Mouse (Mus musculus): Measurements from ENCODE around the gene Gm11214. TPM values are rescaled to one million over a fixed set of nuclear protein-coding genes. Genes with fewer than 3 reads are reported as not detected.

Gene Gm11214
- total RNA-seq (2022), result not detected

GRCm38 (mm10) chr4:63663279-63663678 lies at the start of gene Gm11214:
TSS of gene Gm11214 (minus strand) at chr4:63663379.
- no peak for DNase-seq (ENCODE audit: low spot score in 2 of 2)

DNA sequence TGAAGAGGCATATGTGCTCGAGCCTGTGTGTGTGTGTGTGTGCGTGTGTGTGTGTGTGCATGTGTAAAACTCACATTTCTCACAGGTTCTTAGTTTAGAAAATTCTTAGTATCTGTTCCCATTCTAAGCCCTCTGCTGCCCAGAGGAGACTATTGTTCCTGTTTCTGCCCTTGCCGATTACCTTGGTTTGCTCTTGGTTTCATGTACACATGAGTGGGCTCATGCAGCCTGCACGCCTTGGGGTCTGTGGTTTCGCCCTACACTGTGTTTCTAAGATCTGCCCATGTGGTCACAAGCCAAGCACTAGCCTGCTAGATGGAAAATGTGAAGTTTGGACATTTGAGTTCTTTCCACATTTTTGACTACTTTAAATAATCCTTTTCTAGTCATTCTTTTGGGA lies 48.7 kb upstream of the Gm11214 start:
- no peak for DNase-seq (ENCODE audit: low spot score in 2 of 2)

- no peak for DNase-seq (ENCODE audit: low spot score in 2 of 2)
These were observed 47.4 kb upstream of the Gm11214 start for GRCm38 (mm10) chr4:63710431-63711220.

DNA sequence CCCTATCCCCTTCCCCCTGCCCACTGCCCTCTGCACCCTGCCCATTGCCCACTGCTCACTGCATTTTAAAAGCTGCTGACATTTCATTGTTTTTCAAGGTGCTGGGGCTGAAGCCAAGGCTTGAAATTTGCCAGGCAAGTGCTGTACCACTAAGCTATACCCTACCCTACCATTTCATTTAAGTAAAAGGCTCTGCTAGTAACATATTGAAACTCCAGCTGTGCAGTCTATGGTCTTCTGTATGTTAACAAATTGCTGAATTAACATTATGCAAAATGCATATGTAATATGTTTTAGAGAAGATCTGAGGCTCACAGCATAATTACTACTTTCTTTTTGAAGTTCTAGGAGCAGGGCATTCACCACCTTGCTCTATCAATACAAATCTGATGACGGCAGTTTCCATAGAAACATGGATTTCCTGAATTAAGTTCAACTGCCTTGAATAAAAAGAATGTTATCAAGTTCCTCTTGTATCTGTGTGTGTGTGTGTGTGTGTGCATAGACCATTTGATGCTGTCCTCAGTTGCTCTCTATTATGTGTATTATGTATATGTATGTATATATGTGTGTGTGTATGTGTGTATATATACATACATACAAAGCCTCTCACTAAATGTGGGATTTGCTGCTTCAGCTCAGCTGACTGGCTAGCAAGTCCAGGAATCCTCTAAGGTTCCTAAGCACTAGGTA lies 43.2 kb upstream of the Gm11214 start:
- no peak for DNase-seq (ENCODE audit: low spot score in 2 of 2)

- no peak for DNase-seq (ENCODE audit: low spot score in 2 of 2)
These were observed 41.1 kb upstream of the Gm11214 start for GRCm38 (mm10) chr4:63704232-63704631.

- no peak for DNase-seq (ENCODE audit: low spot score in 2 of 2)
These were observed 40.5 kb upstream of the Gm11214 start for GRCm38 (mm10) chr4:63703686-63704085.

DNA sequence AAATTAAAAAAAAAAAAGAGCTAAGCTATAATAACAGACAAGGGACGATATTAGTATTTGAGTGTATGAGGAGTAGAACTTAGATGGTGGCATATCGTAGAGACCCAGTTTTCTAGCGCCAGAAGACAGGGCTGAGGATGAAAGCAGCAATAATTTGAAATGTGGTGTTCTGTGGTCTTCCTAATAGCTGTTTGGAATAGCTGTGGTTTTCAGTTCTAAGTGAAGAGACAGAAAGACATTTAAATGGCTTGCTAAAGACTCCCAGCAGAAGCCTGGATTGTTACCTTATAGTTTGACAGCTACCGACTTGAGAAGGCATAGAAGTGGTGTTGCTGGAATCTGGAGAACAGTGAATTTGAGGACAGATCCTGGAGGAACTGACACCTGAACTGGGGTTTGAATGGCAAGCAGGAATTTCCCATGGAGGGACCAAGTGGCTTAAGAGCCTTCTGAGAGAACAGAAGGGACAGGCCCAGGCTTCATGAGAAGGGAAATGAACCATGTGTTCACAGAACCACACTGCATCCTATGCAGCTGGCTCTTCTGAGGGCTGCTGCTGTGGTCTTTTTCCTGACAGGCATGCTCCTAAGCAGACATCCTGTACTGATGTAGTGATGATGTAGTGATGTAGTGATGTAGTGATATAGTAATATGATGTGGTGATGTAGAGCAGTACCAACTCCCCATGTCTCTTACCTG lies 39.0 kb upstream of the Gm11214 start:
- no peak for DNase-seq (ENCODE audit: low spot score in 2 of 2)

DNA sequence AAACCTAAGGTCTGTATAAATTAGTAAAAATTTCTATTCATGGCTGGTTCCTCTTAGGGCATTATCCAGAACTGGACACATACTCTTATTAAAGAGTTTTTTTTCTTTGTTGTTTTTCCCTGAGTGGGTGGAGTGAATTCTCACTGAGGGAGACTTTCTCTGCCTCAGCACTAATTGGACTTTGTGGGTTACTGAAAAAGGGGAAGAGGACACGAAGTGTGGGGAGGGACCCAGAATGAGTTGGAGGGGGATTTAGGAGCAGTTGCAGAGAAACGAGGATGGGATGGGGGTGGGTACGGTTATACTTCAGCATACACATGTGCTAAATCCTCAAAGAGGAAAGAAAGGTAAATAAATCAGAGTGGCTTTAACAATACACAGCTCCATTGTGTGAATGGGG lies 36.6 kb upstream of the Gm11214 start:
- DNase-seq (ENCODE audit: low spot score in 2 of 2), result no peak

DNA sequence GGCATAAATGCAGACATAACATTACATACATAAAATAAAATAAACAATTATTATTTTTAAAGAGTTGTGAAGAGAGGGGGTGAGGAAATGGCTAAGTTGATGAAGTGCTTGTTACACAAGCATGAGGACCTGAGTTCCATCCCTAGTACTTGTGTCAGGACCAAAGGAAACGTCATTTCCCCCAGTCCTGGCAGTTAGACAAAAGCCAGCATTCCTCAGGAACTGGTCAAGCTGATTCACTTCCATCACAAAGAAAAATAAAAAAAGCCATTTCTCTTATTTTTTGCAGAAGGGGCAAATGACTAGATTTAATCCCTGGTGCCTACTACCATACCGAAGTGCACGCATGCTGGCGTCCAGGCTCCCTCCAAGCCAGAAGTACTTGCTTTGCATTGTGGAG lies 33.7 kb upstream of the Gm11214 start:
- DNase-seq (ENCODE audit: low spot score in 2 of 2), result no peak

DNA sequence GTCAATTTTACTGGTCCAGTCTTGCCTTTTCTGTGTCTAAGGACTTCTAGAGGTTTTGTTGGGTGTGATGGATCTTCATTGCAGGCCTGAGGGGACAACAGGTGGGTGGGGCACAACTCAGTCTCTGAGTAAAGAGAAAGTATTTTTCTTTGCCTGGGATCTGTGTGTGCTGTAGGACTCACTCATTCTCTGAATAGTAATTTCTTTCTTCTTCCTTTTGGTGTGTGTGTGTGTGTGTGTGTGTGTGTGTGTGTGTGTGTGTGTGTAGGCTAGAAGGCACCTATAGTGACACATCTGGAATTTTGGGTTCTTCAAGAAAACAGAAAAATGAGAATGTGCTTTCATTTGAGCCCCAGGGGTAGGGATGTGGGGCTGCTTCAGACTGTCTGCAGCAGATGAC lies 29.2 kb upstream of the Gm11214 start:
- DNase-seq (ENCODE audit: low spot score in 2 of 2), result no peak

DNA sequence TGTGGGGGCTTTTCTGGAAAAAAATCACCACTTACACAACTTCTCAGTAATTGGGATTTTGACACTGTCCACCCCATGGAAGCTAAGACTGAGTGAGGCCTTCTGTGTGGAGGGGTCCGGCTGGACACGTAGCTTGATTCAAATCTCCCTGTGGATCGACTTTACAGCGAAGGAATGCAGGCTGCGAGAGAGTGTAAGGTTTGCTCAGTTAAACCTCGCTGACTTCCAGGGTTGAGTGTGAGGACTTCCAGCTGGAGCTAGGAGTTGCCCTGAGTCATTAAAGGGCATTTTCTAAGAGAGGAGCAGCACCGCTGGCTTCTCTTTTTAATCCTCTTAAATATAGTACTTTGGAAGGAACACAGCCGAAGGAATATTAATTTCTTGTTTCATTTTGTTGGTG lies 24.2 kb upstream of the Gm11214 start:
- DNase-seq (ENCODE audit: low spot score in 2 of 2), result no peak

DNA sequence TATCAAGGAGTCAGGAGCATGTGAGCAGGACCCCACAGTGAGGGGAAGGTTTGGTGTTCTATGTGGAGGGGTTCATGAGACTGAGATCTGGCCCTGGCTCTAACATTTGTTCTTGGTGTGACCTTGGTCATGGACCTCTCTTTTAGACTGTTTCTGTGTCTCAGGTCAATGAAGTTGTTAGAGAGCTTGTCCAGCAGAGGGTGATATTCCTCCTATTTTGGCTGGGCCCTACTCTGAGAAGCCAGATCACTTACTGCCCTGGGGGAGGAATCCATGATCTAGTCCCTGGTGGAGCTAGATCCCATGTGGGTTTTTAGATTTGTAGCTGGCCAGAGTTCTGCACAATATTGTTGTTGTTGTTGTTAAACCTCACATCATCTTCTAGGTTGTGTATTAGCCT lies 23.0 kb upstream of the Gm11214 start:
- peak; percentile 6 to 11 for DNase-seq (ENCODE audit: low spot score in 2 of 2)

DNA sequence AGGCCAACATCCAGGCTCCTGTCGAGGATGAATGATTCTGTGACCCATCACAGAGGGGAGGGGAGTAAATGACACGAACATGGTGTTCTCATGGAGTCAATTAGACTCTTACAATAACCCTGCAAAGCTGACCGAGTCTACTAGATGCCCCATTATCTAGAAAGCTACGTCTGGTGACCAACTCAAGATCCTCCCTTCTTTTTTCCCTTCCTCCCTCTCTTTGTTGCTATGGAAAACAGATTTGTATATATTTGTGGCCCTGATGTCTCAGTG lies 22.0 kb upstream of the Gm11214 start:
- no peak for DNase-seq (ENCODE audit: low spot score in 2 of 2)

- no peak for DNase-seq (ENCODE audit: low spot score in 2 of 2)
These were observed 21.5 kb upstream of the Gm11214 start for GRCm38 (mm10) chr4:63684412-63685252.

DNA sequence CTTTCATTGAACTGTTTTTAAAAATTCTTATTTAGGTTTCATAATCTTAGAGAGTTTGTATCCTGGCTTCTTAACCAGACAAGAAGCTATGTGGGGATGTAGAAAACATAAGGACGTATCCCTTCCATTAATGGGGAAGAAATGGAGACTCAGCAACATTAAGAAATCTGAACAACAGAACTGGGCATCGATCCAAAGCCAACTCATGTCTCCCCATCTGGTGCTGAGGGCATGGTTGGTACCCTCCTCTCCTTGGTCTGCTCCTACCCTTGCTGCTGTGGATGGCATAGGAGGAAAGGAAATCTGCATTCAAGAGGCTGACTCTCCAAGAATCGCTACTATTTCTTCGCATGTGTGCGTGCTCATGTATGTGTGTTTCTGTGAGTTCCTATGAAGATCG lies 20.5 kb upstream of the Gm11214 start:
- DNase-seq (ENCODE audit: low spot score in 2 of 2), result peak in 1 of 2 experiments; percentile 6

DNA sequence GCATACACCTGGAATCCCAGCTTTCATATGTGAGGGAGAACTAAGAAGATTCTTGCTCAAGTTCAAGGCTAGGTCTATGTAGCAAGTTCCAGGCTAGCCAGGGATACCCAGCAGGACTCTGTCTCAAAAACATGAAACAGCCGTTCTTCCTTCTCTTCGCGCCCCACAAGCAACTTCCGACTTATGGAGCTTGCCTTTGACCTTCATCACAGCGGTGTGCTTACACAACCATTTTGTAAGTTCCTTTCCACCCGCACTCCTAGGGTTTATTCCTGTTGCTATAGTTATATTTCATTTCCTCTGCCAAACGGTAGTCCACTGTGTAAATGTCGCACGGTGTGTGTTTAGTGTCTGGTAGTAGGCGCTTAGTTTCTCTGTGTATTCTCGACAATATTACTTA lies 19.9 kb upstream of the Gm11214 start:
- DNase-seq (ENCODE audit: low spot score in 2 of 2), result no peak

GRCm38 (mm10) chr4:63682441-63682840 lies 19.3 kb upstream of the Gm11214 start:
- no peak for DNase-seq (ENCODE audit: low spot score in 2 of 2)

- no peak for DNase-seq (ENCODE audit: low spot score in 2 of 2)
These were observed 18.4 kb upstream of the Gm11214 start for GRCm38 (mm10) chr4:63681557-63681956.

GRCm38 (mm10) chr4:63675128-63675527 lies 11.9 kb upstream of the Gm11214 start:
- DNase-seq (ENCODE audit: low spot score in 2 of 2), result no peak

DNA sequence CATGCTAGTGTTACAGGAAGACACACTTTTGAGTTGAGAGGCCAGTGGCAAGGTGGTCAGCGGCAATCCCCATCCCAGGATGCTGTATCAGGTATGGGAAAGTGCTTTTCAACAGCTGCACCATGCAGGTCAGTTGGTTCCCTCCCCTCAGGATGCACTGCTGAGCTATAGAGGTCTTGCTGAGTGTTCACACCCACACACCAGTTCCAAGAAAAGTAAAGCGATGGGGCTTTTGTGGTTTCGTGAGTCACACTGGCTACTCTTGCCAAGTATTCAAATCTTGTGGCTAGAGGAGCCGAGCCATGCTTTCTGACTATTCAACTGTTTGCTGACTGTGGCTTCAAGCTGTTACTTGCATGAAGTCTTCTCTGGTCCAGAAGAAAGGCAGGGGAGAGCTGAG lies 5.1 kb upstream of the Gm11214 start:
- peak; percentile 5 to 15 for DNase-seq (ENCODE audit: low spot score in 2 of 2)

GRCm38 (mm10) chr4:63665738-63666137 lies 2.6 kb upstream of the Gm11214 start:
- no peak for DNase-seq (ENCODE audit: low spot score in 2 of 2)

DNA sequence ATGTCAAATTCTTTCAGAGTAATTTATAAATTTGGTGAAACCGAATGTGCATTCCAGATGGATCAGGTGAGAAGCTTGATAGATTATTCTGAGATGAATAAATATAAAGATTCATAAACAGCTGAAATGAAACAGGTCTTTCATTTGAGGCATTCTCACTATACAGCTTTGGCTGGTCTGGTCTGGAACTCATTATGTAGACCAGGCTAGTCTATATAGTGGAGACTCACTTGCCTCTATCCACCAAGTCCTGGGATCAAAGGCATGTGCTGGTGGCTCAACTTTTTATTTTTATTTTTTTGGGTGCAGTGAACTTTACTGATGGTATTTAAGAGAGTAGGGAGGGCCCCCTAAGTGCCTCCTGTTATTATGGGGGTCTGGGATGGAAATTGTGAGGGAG lies 1.3 kb downstream of the Gm11214 start:
- no peak for DNase-seq (ENCODE audit: low spot score in 2 of 2)
